Mouse (Mus musculus) heart, embryonic 15.5 days (tissue): ENCODE measurements around the gene Retsat. TPM values are rescaled to one million over a fixed set of nuclear protein-coding genes. Genes with fewer than 3 reads are reported as not detected.

Source experiments
- ATAC-seq: fragments of 200-750 bp; cut with Nextera tagmentation; replicated peaks from 2 replicates; pipeline ENCODE4 v1.8.0; 2017; ENCODE audit warnings: low read depth, moderate TSS enrichment; ENCODE audit not compliant: insufficient number of reproducible peaks, insufficient read depth, low FRiP score
- H3K27ac ChIP-seq: fragments of 300-500 bp; sonication (generic); 2 replicates; pipeline ENCODE4 v1.5.1; 2015; ENCODE audit warnings: mild to moderate bottlenecking, inconsistent platforms
- H3K27me3 ChIP-seq: fragments of 300-500 bp; sonication (generic); 2 replicates; pipeline ENCODE4 v1.6.1; 2015; ENCODE audit warnings: inconsistent platforms
- H3K36me3 ChIP-seq: fragments of 300-500 bp; sonication (generic); 2 replicates; pipeline ENCODE4 v1.6.1; 2015; ENCODE audit warnings: mild to moderate bottlenecking, inconsistent platforms
- H3K4me1 ChIP-seq: fragments of 300-500 bp; sonication (generic); replicated peaks from 2 replicates; pipeline ENCODE4 v1.6.1; 2015; ENCODE audit warnings: inconsistent platforms
- H3K4me2 ChIP-seq: fragments of 300-500 bp; sonication (generic); 2 replicates; pipeline ENCODE4 v1.6.1; 2015; ENCODE audit warnings: inconsistent platforms, mild to moderate bottlenecking, moderate library complexity
- H3K4me3 ChIP-seq: fragments of 300-500 bp; sonication (generic); 2 replicates; pipeline ENCODE4 v1.5.1; 2015; ENCODE audit warnings: mild to moderate bottlenecking, inconsistent platforms
- H3K9ac ChIP-seq: fragments of 300-500 bp; sonication (generic); 2 replicates; pipeline ENCODE4 v1.6.1; 2015; ENCODE audit warnings: mild to moderate bottlenecking, inconsistent platforms
- H3K9me3 ChIP-seq: fragments of 300-500 bp; sonication (generic); replicated peaks from 2 replicates; pipeline ENCODE4 v1.6.1; 2016; ENCODE audit warnings: inconsistent platforms
- WGBS: fragments of 180-500 bp; shearing (Covaris S2); methylation state at CpG from one replicate; pipeline ENCODE4 v1.1.7; 2015; ENCODE audit warnings: mixed read lengths; 5-methylcytosine and 5-hydroxymethylcytosine counted together
- polyA plus RNA-seq: library from polyadenylated mRNA; unstranded; fragments of >200 nt; fragmentation: Nextera tagmentation; extraction: Ambion mirVana; gene quantifications from 2 replicates; pipeline ENCODE4 v1.2.1, GENCODE M21; 2015

The Retsat gene
- polyA plus RNA-seq, 1 experiment from 2014 or later = 19.8 TPM

GRCm38 (mm10) chr6:72630370-72630769 lies 32.1 kb downstream of the Retsat start:
- Histone ChIP-seq H3K9ac (no peak overlapping the region), H3K27ac (no peak overlapping the region), H3K36me3 (peaks cover 10% of the 10 kb centered on the region; the same call in 1 of the 2 replicates), H3K9me3 (no peaks in the 10 kb centered on the region), H3K27me3 (no peaks in the 10 kb centered on the region), H3K4me3 (no peak overlapping the region), H3K4me1 (no peaks in the 10 kb centered on the region), H3K4me2 (no peak overlapping the region)
- ATAC-seq = no peak
- 97% methylated on average over 2 of the region's 2 CpGs for WGBS

- no peaks in the 10 kb centered on the region for H3K9me3 ChIP-seq
- H3K9ac ChIP-seq = no peak overlapping the region
- no peak overlapping the region for H3K4me3 ChIP-seq
- peaks cover 10% of the 10 kb centered on the region; the same call in 1 of the 2 replicates for H3K36me3 ChIP-seq
- no peak overlapping the region for H3K27ac ChIP-seq
- H3K4me2 ChIP-seq = no peak overlapping the region
- no peaks in the 10 kb centered on the region for H3K27me3 ChIP-seq
- ATAC-seq = no peak
- no peaks in the 10 kb centered on the region for H3K4me1 ChIP-seq
- 89% methylated on average over 14 of the region's 14 CpGs for WGBS
Measured at GRCm38 (mm10) chr6:72630961-72631360, 32.7 kb downstream of the Retsat start.

- H3K4me3 ChIP-seq = no peak overlapping the region
- H3K4me1 ChIP-seq = peaks cover 6% of the 10 kb centered on the region
- H3K27ac ChIP-seq = no peak overlapping the region
- H3K36me3 ChIP-seq = peaks cover 10% of the 10 kb centered on the region; the same call in 1 of the 2 replicates
- H3K4me2 ChIP-seq = no peak overlapping the region
- no peak overlapping the region for H3K9ac ChIP-seq
- no peaks in the 10 kb centered on the region for H3K9me3 ChIP-seq
- no peaks in the 10 kb centered on the region for H3K27me3 ChIP-seq
- WGBS = 73% methylated on average over 6 of the region's 6 CpGs
- ATAC-seq = no peak
Measured at GRCm38 (mm10) chr6:72631700-72632099, 33.4 kb downstream of the Retsat start.

- Histone ChIP-seq H3K4me3 (no peak overlapping the region), H3K9me3 (no peaks in the 10 kb centered on the region), H3K4me2 (no peak overlapping the region), H3K27ac (no peak overlapping the region), H3K9ac (no peak overlapping the region), H3K4me1 (peaks cover 6% of the 10 kb centered on the region), H3K27me3 (no peaks in the 10 kb centered on the region), H3K36me3 (peaks cover 5% of the 10 kb centered on the region; the same call in 1 of the 2 replicates)
- WGBS = 70% methylated on average over 10 of the region's 10 CpGs
- ATAC-seq = no peak
Measured at GRCm38 (mm10) chr6:72634311-72634710, 36.0 kb downstream of the Retsat start.

- H3K9ac ChIP-seq = no peak overlapping the region
Measured at GRCm38 (mm10) chr6:72635760-72636431, 37.6 kb downstream of the Retsat start.

GRCm38 (mm10) chr6:72636940-72637339 lies 38.7 kb downstream of the Retsat start:
- no peaks in the 10 kb centered on the region for H3K9me3 ChIP-seq
- no peaks in the 10 kb centered on the region for H3K27me3 ChIP-seq
- H3K4me2 ChIP-seq = no peak overlapping the region
- ATAC-seq = no peak
- WGBS = 83% methylated on average over 3 of the region's 3 CpGs
- no peak overlapping the region for H3K4me3 ChIP-seq
- peaks cover 6% of the 10 kb centered on the region for H3K4me1 ChIP-seq
- no peak overlapping the region for H3K9ac ChIP-seq
- H3K36me3 ChIP-seq = no peaks in the 10 kb centered on the region
- H3K27ac ChIP-seq = no peak overlapping the region

More at GRCm38 (mm10) chr6:72635760-72636431, 37.6 kb downstream of the Retsat start:
- Histone ChIP-seq H3K36me3 (peaks cover under 1% of the 10 kb centered on the region; the same call in 1 of the 2 replicates), H3K27ac (no peak overlapping the region), H3K9me3 (no peaks in the 10 kb centered on the region), H3K4me2 (peak overlapping the region; percentile 39; the same call in 1 of the 2 replicates), H3K4me3 (no peak overlapping the region), H3K27me3 (no peaks in the 10 kb centered on the region), H3K4me1 (peaks cover 6% of the 10 kb centered on the region)
- 39% methylated on average over 12 of the region's 12 CpGs for WGBS
- peak; percentile 74 for ATAC-seq

- Histone ChIP-seq H3K4me3 (no peak overlapping the region), H3K36me3 (no peaks in the 10 kb centered on the region), H3K4me1 (peaks cover 3% of the 10 kb centered on the region), H3K27me3 (no peaks in the 10 kb centered on the region), H3K27ac (no peak overlapping the region), H3K9ac (no peak overlapping the region), H3K4me2 (no peak overlapping the region), H3K9me3 (no peaks in the 10 kb centered on the region)
- ATAC-seq = no peak
- 72% methylated on average over 18 of the region's 18 CpGs for WGBS
Measured at GRCm38 (mm10) chr6:72641218-72641954, 43.1 kb downstream of the Retsat start.

GRCm38 (mm10) chr6:72644576-72644975 lies 46.3 kb downstream of the Retsat start:
- Histone ChIP-seq H3K27me3 (no peaks in the 10 kb centered on the region), H3K9me3 (no peaks in the 10 kb centered on the region), H3K36me3 (no peaks in the 10 kb centered on the region), H3K4me3 (no peak overlapping the region), H3K9ac (no peak overlapping the region), H3K27ac (no peak overlapping the region), H3K4me1 (peaks cover 12% of the 10 kb centered on the region), H3K4me2 (no peak overlapping the region)
- ATAC-seq = no peak
- 69% methylated on average over 4 of the region's 4 CpGs for WGBS

- H3K4me3 ChIP-seq = no peak overlapping the region
- H3K4me1 ChIP-seq = peaks cover 15% of the 10 kb centered on the region
- WGBS = 88% methylated on average over 7 of the region's 7 CpGs
- no peak for ATAC-seq
- H3K36me3 ChIP-seq = no peaks in the 10 kb centered on the region
- H3K9ac ChIP-seq = no peak overlapping the region
- H3K27ac ChIP-seq = no peak overlapping the region
- H3K9me3 ChIP-seq = no peaks in the 10 kb centered on the region
- no peaks in the 10 kb centered on the region for H3K27me3 ChIP-seq
- no peak overlapping the region for H3K4me2 ChIP-seq
Measured at GRCm38 (mm10) chr6:72645364-72645763, 47.1 kb downstream of the Retsat start.

GRCm38 (mm10) chr6:72647383-72647820 lies 49.1 kb downstream of the Retsat start:
- Histone ChIP-seq H3K9me3 (no peaks in the 10 kb centered on the region), H3K27ac (0 out of 2 replicates have a peak overlapping the region, but pooled peaks have one; percentile 42), H3K4me3 (no peak overlapping the region), H3K4me1 (peaks cover 15% of the 10 kb centered on the region), H3K4me2 (peak overlapping the region; percentile 17), H3K36me3 (no peaks in the 10 kb centered on the region), H3K9ac (no peak overlapping the region), H3K27me3 (no peaks in the 10 kb centered on the region)
- WGBS = 30% methylated on average over 10 of the region's 10 CpGs
- ATAC-seq = peak; percentile 63

- Histone ChIP-seq H3K36me3 (no peaks in the 10 kb centered on the region), H3K4me2 (peak overlapping the region; percentile 17), H3K4me3 (no peak overlapping the region), H3K27me3 (no peaks in the 10 kb centered on the region), H3K27ac (0 out of 2 replicates have a peak overlapping the region, but pooled peaks have one; percentile 42), H3K9me3 (no peaks in the 10 kb centered on the region), H3K4me1 (peaks cover 15% of the 10 kb centered on the region), H3K9ac (no peak overlapping the region)
- no peak for ATAC-seq
- WGBS = 59% methylated on average over 12 of the region's 12 CpGs
Measured at GRCm38 (mm10) chr6:72648002-72648595, 49.8 kb downstream of the Retsat start.
